Mouse (Mus musculus) stomach, embryonic 14.5 days (tissue): Measurements from ENCODE around the gene Kctd18. TPM values are rescaled to one million over a fixed set of nuclear protein-coding genes. Genes with fewer than 3 reads are reported as not detected.
"Not testable (repeated sequence)": the region's sequence is repeated elsewhere in the genome, so short reads cannot be mapped to it uniquely, and the experiment has no call there.

Experiments
- ATAC-seq: fragments of 200-750 bp; cut with Nextera tagmentation; 2 replicates; pipeline ENCODE4 v1.8.0; 2017; ENCODE audit warnings: low read depth, moderate TSS enrichment; ENCODE audit not compliant: insufficient number of reproducible peaks, insufficient read depth, low FRiP score
- H3K27ac ChIP-seq: fragments of 300-500 bp; sonication (generic); 2 replicates; pipeline ENCODE4 v1.5.1; 2014; ENCODE audit warnings: mild to moderate bottlenecking, low read length, moderate library complexity, mixed read lengths
- H3K27me3 ChIP-seq: fragments of 300-500 bp; sonication (generic); 2 replicates; pipeline ENCODE4 v1.6.1; 2014; ENCODE audit warnings: low read length, control low read depth, mixed read lengths; ENCODE audit not compliant: control insufficient read depth, insufficient read depth
- H3K36me3 ChIP-seq: fragments of 300-500 bp; sonication (generic); 2 replicates; pipeline ENCODE4 v1.6.1; 2014; ENCODE audit warnings: mild to moderate bottlenecking, control low read depth, low read length, moderate library complexity, mixed read lengths; ENCODE audit not compliant: control insufficient read depth, insufficient read depth
- H3K4me1 ChIP-seq: fragments of 300-500 bp; sonication (generic); 2 replicates; pipeline ENCODE4 v1.6.1; 2014; ENCODE audit warnings: low read length, control low read depth, mixed read lengths; ENCODE audit not compliant: control insufficient read depth, insufficient read depth
- H3K4me2 ChIP-seq: fragments of 300-500 bp; sonication (generic); replicated peaks from 2 replicates; pipeline ENCODE4 v1.6.1; 2014; ENCODE audit warnings: low read depth, low read length, control low read depth
- H3K4me3 ChIP-seq: fragments of 300-500 bp; sonication (generic); 2 replicates; pipeline ENCODE4 v1.5.1; 2014; ENCODE audit warnings: low read depth, low read length, control low read depth
- H3K9ac ChIP-seq: fragments of 300-500 bp; sonication (generic); replicated peaks from 2 replicates; pipeline ENCODE4 v1.6.1; 2014; ENCODE audit warnings: low read depth, mild to moderate bottlenecking, control low read depth, low read length, moderate library complexity, mixed read lengths
- H3K9me3 ChIP-seq: fragments of 300-500 bp; sonication (generic); 2 replicates; pipeline ENCODE4 v1.6.1; 2016; ENCODE audit warnings: low read depth, low read length, control low read depth; ENCODE audit not compliant: control insufficient read depth
- WGBS: fragments of 180-500 bp; shearing (Covaris S2); extraction: QIAGEN DNeasy Blood & Tissue Kit; methylation state at CpG from one replicate; pipeline ENCODE4 v1.1.7; 2014; 5-methylcytosine and 5-hydroxymethylcytosine counted together
- polyA plus RNA-seq: library from polyadenylated mRNA; unstranded; fragments of >200 nt; fragmentation: Nextera tagmentation; extraction: Ambion mirVana; gene quantifications from 2 replicates; pipeline ENCODE4 v1.2.1, GENCODE M21; 2014

Kctd18 gene
- polyA plus RNA-seq, 1 experiment from 2014 or later = 14.0 TPM

GRCm38 (mm10) chr1:58046721-58047290 is 28.1 kb upstream of the Kctd18 start:
- no peaks in the 10 kb centered on the region for H3K9me3 ChIP-seq
- no peaks in the 10 kb centered on the region for H3K27me3 ChIP-seq
- no peak overlapping the region for H3K4me2 ChIP-seq
- no peak for ATAC-seq
- H3K4me3 ChIP-seq = no peak overlapping the region
- WGBS = 76% methylated on average over 3 of the region's 3 CpGs
- H3K9ac ChIP-seq = no peak overlapping the region
- H3K27ac ChIP-seq = no peak overlapping the region
- H3K36me3 ChIP-seq = no peaks in the 10 kb centered on the region
- no peaks in the 10 kb centered on the region for H3K4me1 ChIP-seq

GRCm38 (mm10) chr1:58045546-58045945 is 26.8 kb upstream of the Kctd18 start:
- Histone ChIP-seq H3K36me3 (no peaks in the 10 kb centered on the region), H3K27ac (no peak overlapping the region), H3K4me2 (no peak overlapping the region), H3K9ac (no peak overlapping the region), H3K4me3 (no peak overlapping the region), H3K27me3 (no peaks in the 10 kb centered on the region), H3K4me1 (no peaks in the 10 kb centered on the region), H3K9me3 (no peaks in the 10 kb centered on the region)
- 67% methylated on average over 5 of the region's 5 CpGs for WGBS
- ATAC-seq = no peak

DNA sequence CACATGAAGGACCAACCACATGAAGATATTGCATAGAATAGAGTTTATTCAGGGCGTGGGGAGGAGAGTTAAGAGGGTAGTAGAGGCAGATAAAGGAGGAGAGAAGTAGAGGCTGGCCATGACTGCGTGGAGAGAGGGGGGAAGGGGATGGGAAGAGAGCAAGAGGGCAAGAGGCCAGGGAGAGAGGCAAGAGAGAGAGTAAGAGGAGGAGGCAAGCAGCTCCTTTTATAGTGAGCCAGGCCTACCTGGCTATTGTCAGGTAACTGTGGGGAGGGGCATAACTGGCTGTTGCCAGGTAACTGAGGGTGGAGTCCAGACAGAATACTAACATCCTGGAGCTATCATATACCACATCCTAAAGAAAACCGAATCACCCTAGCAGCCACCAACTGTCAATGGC is 26.3 kb upstream of the Kctd18 start:
- H3K27me3 ChIP-seq = no peaks in the 10 kb centered on the region
- no peak overlapping the region for H3K4me2 ChIP-seq
- no peak overlapping the region for H3K27ac ChIP-seq
- no peaks in the 10 kb centered on the region for H3K36me3 ChIP-seq
- H3K4me1 ChIP-seq = no peaks in the 10 kb centered on the region
- no peak overlapping the region for H3K9ac ChIP-seq
- no peaks in the 10 kb centered on the region for H3K9me3 ChIP-seq
- no peak for ATAC-seq
- 67% methylated on average over 3 of the region's 3 CpGs for WGBS
- no peak overlapping the region for H3K4me3 ChIP-seq

GRCm38 (mm10) chr1:58037306-58037705 is 18.6 kb upstream of the Kctd18 start:
- not testable (repeated sequence) for H3K27me3 ChIP-seq, H3K4me3 ChIP-seq, H3K4me1 ChIP-seq, H3K4me2 ChIP-seq, ATAC-seq, H3K36me3 ChIP-seq, H3K9ac ChIP-seq, H3K9me3 ChIP-seq, H3K27ac ChIP-seq
- WGBS = 92% methylated on average over 9 of the region's 9 CpGs

DNA sequence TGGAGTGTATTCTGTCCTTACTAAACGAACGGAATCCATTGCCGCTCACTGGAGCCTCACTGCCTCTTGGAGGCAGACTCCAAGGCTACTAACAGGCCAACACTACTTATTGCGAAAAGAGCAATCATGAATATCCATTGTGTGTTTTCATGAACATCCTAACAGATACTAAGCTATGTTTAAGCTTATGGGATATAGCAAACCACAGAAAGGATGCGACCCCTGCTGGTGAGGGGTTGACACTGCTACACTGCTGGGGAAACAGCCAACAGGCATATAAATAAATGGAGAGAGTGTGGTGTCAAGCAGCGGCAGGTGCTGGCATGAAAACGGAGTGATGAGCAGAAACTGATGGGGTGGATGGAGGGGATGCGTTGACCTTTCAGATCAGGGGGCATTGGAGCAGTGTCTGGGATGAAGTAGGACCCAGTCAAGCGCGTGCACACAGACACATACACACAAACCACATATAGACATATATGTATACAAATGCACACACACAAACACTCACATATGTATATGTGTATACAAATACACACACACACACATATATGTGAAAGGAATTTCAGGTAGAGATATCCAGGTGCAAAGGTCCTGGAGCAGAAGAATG is 12.5 kb upstream of the Kctd18 start:
- no peak overlapping the region for H3K27ac ChIP-seq
- no peaks in the 10 kb centered on the region for H3K27me3 ChIP-seq
- no peak overlapping the region for H3K9ac ChIP-seq
- H3K9me3 ChIP-seq = no peaks in the 10 kb centered on the region
- no peak overlapping the region for H3K4me3 ChIP-seq
- WGBS = 64% methylated on average over 10 of the region's 10 CpGs
- no peaks in the 10 kb centered on the region for H3K36me3 ChIP-seq
- H3K4me1 ChIP-seq = no peaks in the 10 kb centered on the region
- no peak overlapping the region for H3K4me2 ChIP-seq
- no peak; the same call in 1 of the 2 replicates for ATAC-seq

DNA sequence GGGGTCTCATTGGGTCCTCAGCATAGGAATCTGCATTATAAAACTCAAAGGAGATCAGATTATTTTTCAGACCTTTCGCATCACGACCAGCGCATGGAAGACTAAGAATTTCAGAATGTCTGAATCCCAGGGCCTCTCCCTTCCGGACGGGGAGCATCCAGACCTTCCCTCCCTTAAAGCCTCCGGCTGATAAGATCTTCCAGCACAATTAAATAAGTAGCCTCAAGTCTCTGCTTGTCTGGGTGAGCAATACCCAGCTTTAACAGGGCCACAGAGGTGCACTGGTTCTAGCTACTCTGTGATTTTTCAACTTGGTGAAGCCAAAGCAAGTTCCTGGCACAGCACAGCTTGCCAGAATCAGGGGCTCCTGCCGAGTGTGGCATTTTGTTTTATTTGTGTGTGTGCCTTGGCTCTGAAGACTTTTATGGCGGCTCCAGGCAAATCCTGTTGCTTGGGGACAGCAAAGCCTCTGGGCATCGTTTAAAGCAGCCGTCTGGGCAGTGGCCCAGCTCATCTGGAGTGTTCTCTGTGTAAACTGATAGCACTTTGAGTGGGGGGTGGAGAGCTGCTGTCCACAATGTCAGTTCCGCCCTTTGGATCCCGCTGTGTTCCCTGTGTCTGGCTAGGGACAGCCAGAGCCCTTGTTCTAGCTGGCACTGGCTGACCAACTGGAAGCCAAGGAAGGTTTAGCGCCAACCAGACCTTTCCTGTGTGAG is 11.6 kb upstream of the Kctd18 start:
- Histone ChIP-seq H3K4me1 (no peaks in the 10 kb centered on the region), H3K36me3 (no peaks in the 10 kb centered on the region), H3K27ac (no peak overlapping the region), H3K4me3 (peak overlapping the region; percentile 11; the same call in 1 of the 2 replicates), H3K9ac (no peak overlapping the region), H3K9me3 (no peaks in the 10 kb centered on the region), H3K4me2 (peak overlapping the region; percentile 40), H3K27me3 (no peaks in the 10 kb centered on the region)
- ATAC-seq = no peak
- 35% methylated on average over 13 of the region's 13 CpGs for WGBS

DNA sequence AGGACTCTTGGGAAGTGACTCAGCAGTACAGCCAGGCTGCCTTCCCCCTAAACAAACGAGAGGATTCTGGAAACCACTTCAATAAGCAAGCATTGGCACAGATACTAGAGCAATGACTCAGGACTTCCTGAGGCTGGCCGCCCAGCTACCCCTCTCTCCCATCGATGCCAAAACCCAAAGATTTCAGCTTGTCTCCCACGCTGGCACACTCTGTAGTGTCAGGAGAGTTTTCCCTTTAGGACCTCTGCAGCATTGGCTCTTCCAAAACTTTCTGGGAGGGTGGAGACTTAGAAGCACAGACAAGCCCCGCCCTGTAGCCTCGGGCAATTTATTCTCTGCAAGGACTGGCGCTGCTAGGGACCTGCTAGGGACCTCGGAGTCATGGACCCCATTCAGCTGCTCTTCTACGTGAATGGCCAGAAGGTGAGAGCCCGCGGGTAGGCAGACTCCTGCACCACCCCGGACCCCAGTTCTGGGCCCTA is 10.9 kb upstream of the Kctd18 start, which contains the start of gene Aox1:
Gene Aox1, plus strand, starts transcription at position 296 of the 482 bp plus-strand sequence.
- Histone ChIP-seq H3K27ac (no peak within 1 kb of the TSS), H3K9me3 (no peaks in the 10 kb centered on the region), H3K36me3 (peaks cover under 1% of the 10 kb centered on the region; the same call in 1 of the 2 replicates), H3K4me2 (peak within 1 kb of the TSS; percentile 40), H3K27me3 (no peaks in the 10 kb centered on the region), H3K4me1 (no peaks in the 10 kb centered on the region), H3K9ac (no peak within 1 kb of the TSS), H3K4me3 (peak within 1 kb of the TSS; percentile 11; the same call in 1 of the 2 replicates)
- WGBS = 8% methylated on average over 12 of the region's 12 CpGs
- peak; percentile 46 for ATAC-seq

GRCm38 (mm10) chr1:58027707-58028106 is 9.0 kb upstream of the Kctd18 start:
- no peak for ATAC-seq
- H3K9ac ChIP-seq = no peak overlapping the region
- no peaks in the 10 kb centered on the region for H3K9me3 ChIP-seq
- H3K4me2 ChIP-seq = no peak overlapping the region
- H3K36me3 ChIP-seq = peaks cover 15% of the 10 kb centered on the region
- H3K27me3 ChIP-seq = no peaks in the 10 kb centered on the region
- H3K27ac ChIP-seq = no peak overlapping the region
- no peaks in the 10 kb centered on the region for H3K4me1 ChIP-seq
- 74% methylated on average over 7 of the region's 7 CpGs for WGBS
- no peak overlapping the region for H3K4me3 ChIP-seq
